Mouse (Mus musculus) embryonic facial prominence, embryonic 12.5 days (tissue): ENCODE results near the gene Nupr1. TPM values are rescaled to one million over a fixed set of nuclear protein-coding genes. Genes with fewer than 3 reads are reported as not detected.
A peak's percentile ranks its signal among the peaks of the same experiment; 100 is the strongest.

ENCODE experiments used
- ATAC-seq: fragments of 200-750 bp; cut with Nextera tagmentation; 2 replicates; pipeline ENCODE4 v1.8.0; 2017; ENCODE audit not compliant: insufficient number of reproducible peaks, insufficient read depth, low FRiP score, low TSS enrichment
- H3K27ac ChIP-seq: fragments of 300-500 bp; sonication (generic); 2 replicates; pipeline ENCODE4 v1.5.1; 2016; ENCODE audit warnings: mild to moderate bottlenecking
- H3K27me3 ChIP-seq: fragments of 300-500 bp; sonication (generic); 2 replicates; pipeline ENCODE4 v1.6.1; 2016; ENCODE audit warnings: mild to moderate bottlenecking, moderate library complexity
- H3K36me3 ChIP-seq: fragments of 300-500 bp; sonication (generic); 2 replicates; pipeline ENCODE4 v1.6.1; 2016; ENCODE audit warnings: mild to moderate bottlenecking
- H3K4me1 ChIP-seq: fragments of 300-500 bp; sonication (generic); 2 replicates; pipeline ENCODE4 v1.6.1; 2016
- H3K4me2 ChIP-seq: fragments of 300-500 bp; sonication (generic); replicated peaks from 2 replicates; pipeline ENCODE4 v1.6.1; 2016; ENCODE audit warnings: mild to moderate bottlenecking, moderate library complexity
- H3K4me3 ChIP-seq: fragments of 300-500 bp; sonication (generic); 2 replicates; pipeline ENCODE4 v1.5.1; 2016; ENCODE audit warnings: mild to moderate bottlenecking
- H3K9ac ChIP-seq: fragments of 300-500 bp; sonication (generic); 2 replicates; pipeline ENCODE4 v1.6.1; 2016; ENCODE audit warnings: mild to moderate bottlenecking, moderate library complexity
- H3K9me3 ChIP-seq: fragments of 300-500 bp; sonication (generic); 2 replicates; pipeline ENCODE4 v1.6.1; 2016; ENCODE audit warnings: mild to moderate bottlenecking, moderate library complexity
- WGBS: fragments of 180-500 bp; shearing (Covaris S2); methylation state at CpG from one replicate; pipeline ENCODE4 v1.1.7; 2016; 5-methylcytosine and 5-hydroxymethylcytosine counted together
- polyA plus RNA-seq: library from polyadenylated mRNA; unstranded; fragments of >200 nt; fragmentation: Nextera tagmentation; extraction: Ambion mirVana; gene quantifications from 2 replicates; pipeline ENCODE4 v1.2.1, GENCODE M21; 2016

Nupr1 gene
- polyA plus RNA-seq, 1 experiment from 2014 or later: 5.6 TPM

DNA sequence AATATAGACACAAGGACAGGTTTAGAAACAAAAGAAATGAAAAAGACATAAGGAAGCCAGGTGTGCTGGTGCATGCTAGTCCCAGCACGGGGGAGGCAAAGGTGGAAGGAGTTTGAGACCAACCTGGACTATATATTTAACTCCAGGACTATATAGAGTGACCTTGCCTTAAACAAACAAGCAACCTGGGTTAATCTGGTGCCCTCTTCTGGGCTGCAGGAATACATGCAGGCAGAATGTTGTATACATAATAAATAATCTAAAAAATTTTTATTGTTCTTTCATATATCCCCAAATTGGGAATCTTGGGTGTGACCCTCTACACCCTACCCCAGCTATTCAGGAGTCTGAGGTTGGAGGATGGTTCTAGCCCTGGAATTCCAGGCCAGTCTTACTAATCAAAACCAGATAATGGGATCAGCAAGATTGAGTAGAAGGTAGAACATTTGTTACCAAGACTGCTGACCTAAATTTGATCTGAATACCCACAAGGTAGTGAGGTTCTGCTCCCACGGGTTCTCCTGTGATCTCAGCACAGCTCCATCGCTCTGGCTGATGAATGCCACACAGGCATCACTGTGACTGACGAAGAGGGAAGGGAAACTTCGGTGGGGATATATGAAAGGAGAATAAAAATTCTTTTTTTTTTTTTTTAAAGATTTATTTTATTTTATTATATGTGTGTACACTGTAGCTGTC lies 12.0 kb upstream of the Nupr1 start:
- WGBS: 78% methylated on average over 5 of the region's 5 CpGs
- Histone ChIP-seq H3K9me3 (no peaks in the 10 kb centered on the region), H3K36me3 (no peaks in the 10 kb centered on the region), H3K4me1 (no peaks in the 10 kb centered on the region), H3K4me3 (no peak overlapping the region), H3K27ac (no peak overlapping the region), H3K4me2 (no peak overlapping the region), H3K27me3 (no peaks in the 10 kb centered on the region), H3K9ac (no peak overlapping the region)
- no peak for ATAC-seq

DNA sequence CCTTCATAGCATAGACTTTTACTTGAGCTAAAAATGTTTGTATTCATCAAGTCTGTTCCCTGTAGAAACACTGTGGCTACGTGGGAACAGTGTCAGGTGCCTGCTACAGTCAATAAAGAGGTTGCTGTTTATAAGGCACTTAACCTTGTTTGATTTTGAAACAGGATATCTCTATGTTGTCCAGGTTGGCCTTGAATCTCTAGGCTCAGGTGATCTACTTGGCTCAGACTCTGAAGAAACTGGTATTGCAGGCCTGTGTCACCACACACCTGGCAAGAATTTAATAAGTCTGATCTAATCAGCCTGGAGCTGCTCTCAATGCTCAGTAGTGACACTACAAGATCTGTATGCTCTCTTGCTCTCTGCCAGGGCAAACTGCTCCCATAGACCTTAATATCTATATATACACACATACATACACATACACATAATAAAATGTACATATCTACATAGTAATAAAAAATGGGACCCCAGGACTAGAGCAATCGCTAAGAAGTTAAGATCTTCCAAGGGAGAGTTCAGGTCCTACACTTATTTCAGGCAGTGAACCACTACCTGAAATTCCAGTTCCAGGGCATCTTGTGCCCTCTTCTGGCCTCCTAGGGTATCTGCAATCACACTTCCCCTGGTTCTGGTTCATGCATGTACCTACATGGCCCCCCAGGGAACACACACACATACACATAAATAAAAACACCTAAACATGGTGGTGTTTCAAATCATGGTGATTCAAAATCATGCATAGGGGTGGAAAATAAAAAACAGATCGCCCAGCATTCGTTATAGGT lies 6.3 kb upstream of the Nupr1 start:
- no peak for ATAC-seq
- no peak overlapping the region for H3K9ac ChIP-seq
- WGBS: 16% methylated on average over 4 of the region's 4 CpGs
- no peak overlapping the region for H3K4me2 ChIP-seq
- H3K4me1 ChIP-seq: no peaks in the 10 kb centered on the region
- H3K27me3 ChIP-seq: no peaks in the 10 kb centered on the region
- H3K36me3 ChIP-seq: no peaks in the 10 kb centered on the region
- H3K27ac ChIP-seq: no peak overlapping the region
- no peak overlapping the region for H3K4me3 ChIP-seq
- H3K9me3 ChIP-seq: no peaks in the 10 kb centered on the region

DNA sequence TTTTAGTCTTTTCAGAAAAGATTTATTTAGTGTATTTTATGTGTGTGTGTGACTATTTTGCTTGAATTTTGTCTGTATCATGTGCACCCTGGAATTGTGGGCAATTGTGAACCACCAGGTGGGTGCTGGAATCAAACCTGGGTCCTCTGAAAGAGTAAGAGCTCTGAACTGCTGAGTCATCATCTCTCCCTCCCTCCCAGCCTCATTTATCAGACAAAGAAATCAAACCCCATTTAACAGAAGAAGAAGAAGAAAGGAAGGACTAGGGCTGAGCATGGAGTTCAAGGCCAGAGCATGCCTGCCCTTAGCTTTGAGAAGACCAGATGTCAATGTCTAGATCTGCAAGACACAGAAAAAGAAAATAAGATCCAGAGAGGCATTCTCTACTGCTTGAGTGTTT lies 4.7 kb upstream of the Nupr1 start:
- Histone ChIP-seq H3K4me3 (no peak overlapping the region), H3K27me3 (no peaks in the 10 kb centered on the region), H3K36me3 (no peaks in the 10 kb centered on the region), H3K27ac (no peak overlapping the region), H3K9me3 (no peaks in the 10 kb centered on the region), H3K9ac (no peak overlapping the region), H3K4me2 (no peak overlapping the region), H3K4me1 (no peaks in the 10 kb centered on the region)
- ATAC-seq: no peak

DNA sequence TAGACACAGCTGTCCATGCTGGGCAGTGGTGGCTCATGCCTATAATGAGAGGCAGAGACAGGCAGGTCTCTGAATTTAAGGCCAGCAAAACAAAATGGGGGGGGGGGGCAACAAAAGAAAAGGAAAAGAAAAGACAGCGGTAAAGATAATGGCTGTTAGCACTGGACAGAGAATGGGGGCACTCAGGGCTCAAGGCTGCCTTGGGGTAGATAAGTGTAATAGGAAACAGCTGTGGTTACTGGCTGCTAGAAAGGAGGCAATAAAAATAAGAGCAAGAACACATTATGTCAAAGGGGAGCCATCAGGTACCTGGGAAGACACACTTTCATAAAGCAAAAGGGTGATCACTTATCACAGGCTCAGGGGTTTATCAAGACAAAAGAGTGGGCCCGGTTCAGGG lies 1.8 kb upstream of the Nupr1 start:
- Histone ChIP-seq H3K4me1 (no peaks in the 10 kb centered on the region), H3K4me3 (no peak overlapping the region), H3K27me3 (no peaks in the 10 kb centered on the region), H3K9me3 (no peaks in the 10 kb centered on the region), H3K36me3 (no peaks in the 10 kb centered on the region), H3K27ac (no peak overlapping the region), H3K4me2 (no peak overlapping the region), H3K9ac (no peak overlapping the region)
- no peak for ATAC-seq
- 61% methylated on average over 2 of the region's 2 CpGs for WGBS

GRCm38 (mm10) chr7:126629915-126630314 lies 746 bp downstream of the Nupr1 start:
- ATAC-seq: no peak
- no peak overlapping the region for H3K9ac ChIP-seq
- WGBS: 51% methylated on average over 3 of the region's 3 CpGs
- no peak overlapping the region for H3K4me2 ChIP-seq
- no peaks in the 10 kb centered on the region for H3K36me3 ChIP-seq
- H3K4me1 ChIP-seq: no peaks in the 10 kb centered on the region; the same call in 1 of the 2 replicates
- H3K9me3 ChIP-seq: no peaks in the 10 kb centered on the region
- no peaks in the 10 kb centered on the region for H3K27me3 ChIP-seq
- no peak overlapping the region for H3K4me3 ChIP-seq
- no peak overlapping the region for H3K27ac ChIP-seq

- no peak overlapping the region for H3K4me3 ChIP-seq
- no peaks in the 10 kb centered on the region; the same call in 1 of the 2 replicates for H3K4me1 ChIP-seq
- no peak for ATAC-seq
- no peaks in the 10 kb centered on the region for H3K27me3 ChIP-seq
- H3K9me3 ChIP-seq: no peaks in the 10 kb centered on the region
- H3K36me3 ChIP-seq: no peaks in the 10 kb centered on the region
- 60% methylated on average over 6 of the region's 6 CpGs for whole genome bisulfite sequencing
- H3K4me2 ChIP-seq: no peak overlapping the region
- no peak overlapping the region for H3K9ac ChIP-seq
- H3K27ac ChIP-seq: 0 out of 2 replicates have a peak overlapping the region, but pooled peaks have one; percentile 32
These were observed 2.5 kb downstream of the Nupr1 start for GRCm38 (mm10) chr7:126628111-126628510.

DNA sequence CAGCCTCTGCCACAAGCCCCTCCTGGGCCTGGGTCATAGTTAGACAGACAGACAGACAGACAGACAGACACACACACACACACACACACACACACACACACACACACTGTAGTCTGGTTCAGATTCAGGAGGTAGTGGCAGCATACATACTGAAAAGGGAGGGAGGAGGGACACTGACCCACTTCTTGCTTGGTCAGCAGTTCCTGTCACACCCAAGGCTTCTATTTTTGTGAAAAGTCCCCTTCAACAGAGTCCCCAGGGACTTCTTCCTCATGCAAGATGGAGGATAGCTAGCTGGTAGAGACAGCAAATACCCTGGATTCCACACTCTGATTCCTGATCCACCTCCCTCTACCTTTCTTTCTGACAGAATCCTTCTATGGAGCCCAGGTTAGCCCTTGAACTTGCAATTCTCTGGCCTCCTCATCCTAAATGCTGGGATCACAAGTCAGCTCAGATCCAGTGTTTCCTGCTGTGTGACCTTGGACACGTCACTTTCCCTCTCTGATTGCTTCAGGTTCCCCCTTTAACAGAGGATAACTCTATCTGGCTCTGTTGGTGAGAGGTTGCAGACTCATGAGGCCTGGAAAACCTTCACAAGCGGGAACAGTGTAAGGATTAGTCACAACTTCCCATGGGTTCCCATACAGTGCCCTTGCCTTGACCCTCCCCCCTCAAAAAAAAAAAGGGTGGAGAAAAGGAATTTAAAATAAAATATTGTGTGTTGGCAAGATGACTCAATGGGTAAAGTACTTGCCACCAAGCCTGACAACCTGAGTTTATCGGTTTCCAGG lies 4.7 kb downstream of the Nupr1 start:
- no peaks in the 10 kb centered on the region for H3K36me3 ChIP-seq
- ATAC-seq: no peak
- no peak overlapping the region for H3K4me3 ChIP-seq
- no peak overlapping the region for H3K27ac ChIP-seq
- no peak overlapping the region for H3K9ac ChIP-seq
- H3K4me1 ChIP-seq: no peaks in the 10 kb centered on the region; the same call in 1 of the 2 replicates
- 79% methylated on average over 3 of the region's 3 CpGs for WGBS
- H3K4me2 ChIP-seq: no peak overlapping the region
- H3K9me3 ChIP-seq: no peaks in the 10 kb centered on the region
- no peaks in the 10 kb centered on the region for H3K27me3 ChIP-seq

DNA sequence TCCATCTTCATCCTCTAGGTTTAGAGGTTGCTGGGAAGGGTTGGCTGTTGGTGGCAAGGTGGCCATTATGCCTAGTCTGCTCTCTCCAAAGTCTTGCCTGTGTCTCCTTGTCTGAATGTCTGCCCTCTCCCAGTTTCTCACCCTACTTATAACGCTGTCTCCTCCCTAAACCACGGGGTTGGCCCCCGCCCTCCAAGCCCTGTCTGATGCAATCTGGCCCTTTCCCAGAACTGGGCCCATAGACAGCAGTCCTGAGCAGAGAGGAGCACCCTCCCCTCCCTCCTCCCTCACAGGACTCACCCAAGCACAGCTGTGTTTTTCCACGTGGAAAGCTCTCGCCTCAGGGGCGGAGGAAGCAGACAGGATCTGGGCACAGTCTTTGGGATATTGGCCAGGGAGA lies 5.3 kb downstream of the Nupr1 start:
- H3K27me3 ChIP-seq: no peaks in the 10 kb centered on the region
- no peaks in the 10 kb centered on the region for H3K9me3 ChIP-seq
- no peaks in the 10 kb centered on the region; the same call in 1 of the 2 replicates for H3K4me1 ChIP-seq
- no peak overlapping the region for H3K4me3 ChIP-seq
- H3K9ac ChIP-seq: no peak overlapping the region
- no peak overlapping the region for H3K27ac ChIP-seq
- WGBS: 46% methylated on average over 6 of the region's 6 CpGs
- no peaks in the 10 kb centered on the region for H3K36me3 ChIP-seq
- no peak overlapping the region for H3K4me2 ChIP-seq
- no peak for ATAC-seq

- Histone ChIP-seq H3K9me3 (no peaks in the 10 kb centered on the region), H3K4me2 (no peak overlapping the region), H3K27ac (no peak overlapping the region), H3K9ac (no peak overlapping the region), H3K36me3 (no peaks in the 10 kb centered on the region), H3K4me3 (no peak overlapping the region), H3K4me1 (no peaks in the 10 kb centered on the region; the same call in 1 of the 2 replicates), H3K27me3 (no peaks in the 10 kb centered on the region)
- no peak for ATAC-seq
- WGBS: 64% methylated on average over 16 of the region's 16 CpGs
These were observed 5.9 kb downstream of the Nupr1 start for GRCm38 (mm10) chr7:126624774-126625173.

DNA sequence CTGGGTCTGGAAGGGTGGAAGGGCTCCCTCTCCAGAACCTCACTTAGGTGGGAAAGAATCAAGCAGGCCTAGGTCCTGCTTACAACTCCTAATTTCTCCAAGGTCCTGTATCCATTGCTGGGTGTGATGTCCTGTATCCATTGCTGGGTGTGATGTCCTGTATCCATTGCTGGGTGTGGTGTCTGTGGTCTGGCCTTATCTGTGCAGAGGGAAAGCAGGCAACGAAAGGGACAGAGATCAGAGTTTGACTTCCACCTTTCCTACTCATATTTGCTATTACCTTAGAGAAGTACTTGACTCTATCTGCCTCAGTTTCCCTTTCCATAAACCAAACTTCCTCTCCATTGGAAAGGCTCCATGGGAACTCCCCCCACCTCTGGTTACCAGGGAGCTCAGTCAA lies 7.3 kb downstream of the Nupr1 start:
- Histone ChIP-seq H3K4me2 (no peak overlapping the region), H3K4me1 (no peaks in the 10 kb centered on the region; the same call in 1 of the 2 replicates), H3K4me3 (no peak overlapping the region), H3K27ac (no peak overlapping the region), H3K9ac (no peak overlapping the region), H3K27me3 (no peaks in the 10 kb centered on the region), H3K9me3 (no peaks in the 10 kb centered on the region), H3K36me3 (no peaks in the 10 kb centered on the region)
- ATAC-seq: no peak
- WGBS: 85% methylated on average over 1 of the region's 1 CpGs

DNA sequence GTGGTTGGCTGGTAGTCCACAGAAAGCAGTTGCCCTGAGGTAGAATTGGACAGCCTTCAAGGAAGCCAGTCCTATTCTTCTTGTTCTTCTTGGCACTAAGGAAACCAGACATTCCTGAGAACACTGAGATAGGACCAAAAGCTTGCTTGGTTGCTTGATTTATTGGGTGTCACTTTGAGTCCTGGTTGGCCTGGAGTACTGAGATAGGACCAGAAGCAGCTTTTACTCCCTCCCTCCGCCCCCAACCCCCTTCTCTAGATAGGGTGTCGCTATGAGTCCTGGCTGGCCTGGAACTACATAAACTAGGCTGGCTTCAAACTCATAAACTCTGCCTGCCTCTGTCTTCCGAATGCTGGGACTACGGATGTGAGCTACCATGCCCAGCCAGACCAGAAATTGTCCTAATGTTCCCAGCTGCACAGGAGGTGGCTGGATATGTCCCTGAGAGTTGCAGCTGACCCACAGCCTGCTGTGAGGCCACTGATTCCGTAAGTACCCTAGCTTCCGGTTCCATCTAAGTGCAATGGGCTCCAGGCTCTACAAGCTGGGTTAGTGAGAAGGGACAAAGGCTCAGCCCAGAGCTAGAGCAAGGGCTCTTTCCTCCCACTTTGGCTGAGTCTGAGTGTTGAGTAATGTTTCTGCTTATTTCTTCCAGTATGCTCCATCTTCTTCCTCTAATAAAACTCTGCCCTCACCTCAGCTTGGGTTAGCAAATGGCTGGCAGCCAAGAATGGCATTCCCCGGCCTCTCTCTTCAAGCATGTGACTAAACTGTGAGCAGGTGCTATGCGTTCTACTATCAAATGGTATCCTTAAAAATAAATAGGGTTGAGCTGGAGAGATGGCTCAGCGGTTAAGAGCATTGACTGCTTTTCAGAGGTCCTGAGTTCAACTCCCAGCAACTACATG lies 9.0 kb downstream of the Nupr1 start:
- Histone ChIP-seq H3K9ac (no peak overlapping the region), H3K4me1 (no peaks in the 10 kb centered on the region; the same call in 1 of the 2 replicates), H3K4me3 (no peak overlapping the region), H3K36me3 (no peaks in the 10 kb centered on the region), H3K27me3 (no peaks in the 10 kb centered on the region), H3K4me2 (no peak overlapping the region), H3K9me3 (no peaks in the 10 kb centered on the region), H3K27ac (no peak overlapping the region)
- ATAC-seq: no peak
- 80% methylated on average over 9 of the region's 9 CpGs for WGBS
